Mouse (Mus musculus): Measurements from ENCODE around the gene Col25a1. TPM values are rescaled to one million over a fixed set of nuclear protein-coding genes. Genes with fewer than 3 reads are reported as not detected.

Gene Col25a1
- total RNA-seq (2023), result not detected

DNA sequence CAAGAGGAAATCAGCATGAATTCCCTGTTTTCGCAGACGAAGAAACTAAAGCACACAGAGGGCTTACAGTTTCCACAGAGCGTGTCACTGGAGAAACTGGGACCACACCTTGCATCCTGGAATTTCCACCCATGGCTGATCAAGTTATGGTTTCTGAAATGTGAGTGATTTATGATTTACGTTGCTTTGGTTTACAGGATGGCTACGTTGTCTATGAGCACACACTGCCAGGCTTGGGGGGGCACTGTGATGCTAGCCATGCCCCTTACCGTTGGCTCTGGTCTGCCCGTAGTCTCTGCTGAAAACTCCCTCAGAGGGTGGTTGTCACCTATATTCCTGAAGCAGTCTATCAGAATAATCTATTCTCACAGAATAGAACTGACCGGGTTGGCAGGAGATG lies at the start of gene Col25a1:
TSS of gene Col25a1 (plus strand) at position 301 of the 400 bp plus-strand sequence.

DNA sequence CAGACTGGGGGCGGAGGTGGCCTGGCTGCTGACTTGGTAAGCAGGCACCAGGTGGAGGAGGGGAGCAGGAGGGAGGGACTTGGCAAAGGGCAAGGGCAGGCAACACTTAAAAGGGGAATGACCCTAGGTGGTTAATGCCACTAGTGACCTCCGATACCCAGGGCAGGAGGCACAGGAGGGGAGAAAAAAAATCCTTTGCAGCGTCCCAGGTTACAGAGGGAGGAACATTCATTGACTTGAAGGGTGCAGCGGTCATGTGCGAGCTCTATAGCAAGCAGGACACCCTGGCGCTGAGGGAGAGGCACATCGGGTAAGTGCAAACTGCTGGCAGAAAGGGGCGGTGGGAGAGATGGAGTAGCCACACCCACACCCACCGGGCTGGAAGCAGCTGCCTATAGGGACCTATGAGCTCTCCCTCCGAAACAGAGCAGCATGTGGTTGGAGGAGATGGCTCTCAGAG lies 486.2 kb downstream of the Col25a1 start, which contains the start of gene Etnppl:
TSS of gene Etnppl (plus strand) at position 10 of the 460 bp plus-strand sequence.

Other genes starting within 250 kb of the Col25a1 start
- 16.0 TPM for gene Casp6, start 230.1 kb upstream of the Col25a1 start, total RNA-seq (2023)
- 4.6 TPM for gene Mcub, start 161.3 kb upstream of the Col25a1 start, total RNA-seq (2023)
- gene Sec24b, start 69.9 kb upstream of the Col25a1 start, total RNA-seq (2023), result 128 TPM

Data from CD4-positive naive resting alpha-beta T cell, adult 57 days (primary cell).